Mouse (Mus musculus): Measurements from ENCODE around the gene Drg2.

DNA sequence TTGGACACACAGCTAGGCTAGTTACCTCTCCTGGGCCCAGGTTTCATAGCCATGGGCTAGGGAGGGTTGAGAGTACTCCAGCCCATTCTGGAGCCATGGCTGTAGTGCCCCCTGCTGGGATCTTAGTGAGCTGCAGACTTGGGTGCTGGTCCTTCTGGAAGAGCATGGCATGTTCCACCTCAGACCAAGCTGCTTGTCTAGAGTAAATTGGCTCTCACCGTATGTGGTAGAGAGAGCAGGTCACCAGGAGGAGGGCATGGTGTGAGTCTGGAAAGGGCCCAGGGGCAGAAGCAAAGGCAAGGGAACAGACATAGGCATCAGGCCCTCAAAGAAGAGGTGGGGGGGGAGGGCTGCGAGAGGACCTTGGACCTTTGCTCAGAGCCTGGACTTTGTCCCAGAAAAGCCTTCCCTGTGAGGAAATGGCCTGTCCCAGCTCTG lies 11.6 kb downstream of the Drg2 start:
- TF ChIP-seq CTCF (IDR thresholded peaks at IDR 0.05; ENCODE audit: control insufficient read depth, insufficient read depth, insufficient read length): no peak
- no peak for TF ChIP-seq MAX (IDR thresholded peaks at IDR 0.05)
- TF ChIP-seq USF1 (IDR thresholded peaks at IDR 0.05; ENCODE audit: low read depth): no peak
- no peak for TF ChIP-seq CEBPB (IDR thresholded peaks at IDR 0.05; ENCODE audit: low read depth)

All from C2C12 (cell line).